Mouse (Mus musculus): ENCODE measurements around the gene Smco4.

DNA sequence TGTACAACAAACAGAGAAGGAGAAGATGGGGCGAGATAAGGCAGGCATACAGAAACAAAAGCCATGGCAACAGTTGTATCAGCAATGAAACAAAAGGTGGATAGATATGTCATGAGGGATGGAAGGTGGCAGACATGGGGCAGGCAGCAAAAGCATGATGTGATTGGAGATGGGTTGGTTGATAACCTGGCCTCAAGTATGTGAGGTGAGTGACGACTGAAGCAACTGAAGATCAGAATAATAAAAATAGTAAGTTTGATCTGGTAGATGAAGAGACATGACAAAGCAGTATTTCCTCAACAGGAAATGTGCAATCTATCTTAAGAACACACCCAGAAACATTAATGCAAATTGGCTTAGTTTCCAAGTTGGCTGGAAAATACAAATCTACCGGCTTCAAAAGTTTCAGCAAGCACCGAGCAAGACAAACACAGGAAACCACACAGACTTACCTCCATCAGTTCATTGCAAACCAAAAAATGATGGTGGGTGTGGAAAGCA is 57.3 kb downstream of the Smco4 start:
- TF ChIP-seq CTCF (IDR thresholded peaks at IDR 0.05; ENCODE audit: low read depth) (no peak), EP300 (IDR thresholded peaks at IDR 0.05; ENCODE audit: low read depth) (no peak)

Data from liver, embryonic 14.5 days (tissue).